Mouse (Mus musculus) left cerebral cortex, postnatal 10 days (tissue): ENCODE results near the gene Gfra1. TPM values are rescaled to one million over a fixed set of nuclear protein-coding genes. Genes with fewer than 3 reads are reported as not detected.

Experiments used
- DNase-seq, 2 experiments: peaks; one replicate each; pipeline ENCODE4 v3.0.0; 2021 to 2022; ENCODE audit warnings: low spot score in 2 of 2, mixed read lengths in 1 of 2; ENCODE audit errors: extremely low spot score in 1 of 2
- intact Hi-C: fragments of 180-260 bp; cut with DNase I; formaldehyde crosslinking; loops from one replicate; pipeline ENCODE4 v1.15.1; 2025
- total RNA-seq, 2 experiments: library from RNA; stranded (reverse); gene quantifications; 2 replicates each; pipeline ENCODE4 v1.2.3; 2021

The Gfra1 gene
- total RNA-seq, 2 experiments from 2014 or later, result 19.8 to 24.0 TPM

- intact Hi-C loops, result no loop called here
- DNase-seq, result no peak
Observed at GRCm38 (mm10) chr19:58297926-58298325, 157.8 kb downstream of the Gfra1 start.

- no peak for DNase-seq
- intact Hi-C loops, result no loop called here
Observed at GRCm38 (mm10) chr19:58296842-58297190, 158.9 kb downstream of the Gfra1 start.

DNA sequence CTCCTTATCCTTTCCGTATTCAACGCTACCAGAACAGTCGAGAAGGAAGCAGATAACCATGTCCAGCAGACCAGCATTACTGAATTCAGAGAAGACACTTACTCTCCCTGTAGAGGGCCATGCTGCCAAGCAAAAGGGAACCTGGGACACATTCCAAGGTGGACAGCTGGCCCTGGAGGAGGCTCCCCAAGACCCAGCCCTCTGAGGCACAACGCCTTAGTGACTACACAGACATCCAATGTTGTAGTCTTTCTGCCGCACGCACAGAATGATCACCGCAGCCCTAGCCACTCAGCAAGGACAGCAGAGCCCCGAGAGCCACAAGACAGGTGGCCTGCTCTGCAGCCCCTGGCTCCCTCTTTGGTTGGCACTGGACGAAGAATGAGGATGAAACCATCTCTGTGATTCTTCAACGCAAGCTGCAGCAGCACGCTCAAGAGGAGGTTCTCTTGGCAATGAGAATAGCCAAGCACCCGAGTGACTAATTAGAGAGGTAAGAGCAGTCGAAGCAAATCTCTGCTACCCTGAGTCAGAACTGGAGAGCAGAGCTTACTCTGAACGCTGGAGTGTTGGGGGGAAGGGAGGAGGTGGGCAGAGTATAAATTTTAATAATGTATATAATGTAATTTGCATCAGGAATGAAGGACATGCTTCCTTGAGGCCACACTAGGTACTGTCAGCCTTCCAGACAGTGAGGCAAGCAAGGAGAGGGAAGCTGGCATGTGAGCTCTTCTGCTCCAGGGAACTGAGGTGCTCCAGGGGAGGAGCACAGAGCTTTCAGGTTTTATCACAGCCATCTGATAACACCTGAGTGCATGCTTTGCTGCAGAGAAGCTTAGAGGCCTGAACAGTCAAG is 159.5 kb downstream of the Gfra1 start:
- DNase-seq, result peak; percentile 21 to 46
- intact Hi-C loops, result no loop called here

- intact Hi-C loops, result no loop called here
- no peak for DNase-seq
Observed at GRCm38 (mm10) chr19:58288145-58288544, 167.6 kb downstream of the Gfra1 start.

DNA sequence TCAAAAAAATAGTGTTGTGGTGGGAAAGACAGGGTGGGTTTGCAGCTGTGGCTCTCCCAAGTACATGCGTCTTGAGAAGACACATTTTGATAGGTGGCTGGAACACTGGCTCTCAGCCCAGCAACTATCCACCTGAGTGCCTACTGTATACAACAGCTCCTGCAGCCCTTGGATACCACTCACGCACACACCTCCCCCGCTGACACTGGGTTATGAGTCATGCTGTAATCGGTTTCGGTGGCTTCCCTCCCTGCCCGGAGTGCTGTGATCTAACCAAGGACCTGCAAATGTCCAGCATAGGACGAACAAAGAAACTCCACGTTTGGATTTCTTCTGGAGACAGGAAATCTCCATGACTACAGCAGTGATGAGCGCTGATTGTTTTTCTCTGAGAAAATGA is 180.4 kb downstream of the Gfra1 start:
- no peak for DNase-seq
- intact Hi-C loops, result no loop called here

DNA sequence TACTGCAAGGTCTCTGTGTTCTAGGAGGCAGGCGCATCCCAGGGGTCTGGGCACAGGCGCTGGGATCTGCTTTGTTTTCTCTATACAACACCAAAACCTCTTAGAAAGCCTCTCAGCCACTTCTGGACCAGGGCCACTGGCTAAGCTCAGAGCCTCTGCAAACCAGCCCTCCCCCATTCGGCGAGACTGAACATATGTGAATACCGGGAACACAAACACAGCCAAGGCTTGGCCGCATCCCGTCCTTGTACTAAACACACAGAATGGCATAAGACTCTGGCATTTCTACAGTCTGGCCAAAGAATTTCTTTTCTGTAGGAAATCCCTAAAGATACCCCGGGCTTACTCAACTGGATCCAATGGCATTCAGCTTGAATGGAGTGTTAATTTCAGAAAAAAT is 183.9 kb downstream of the Gfra1 start:
- intact Hi-C loops, result no loop called here
- no peak for DNase-seq

DNA sequence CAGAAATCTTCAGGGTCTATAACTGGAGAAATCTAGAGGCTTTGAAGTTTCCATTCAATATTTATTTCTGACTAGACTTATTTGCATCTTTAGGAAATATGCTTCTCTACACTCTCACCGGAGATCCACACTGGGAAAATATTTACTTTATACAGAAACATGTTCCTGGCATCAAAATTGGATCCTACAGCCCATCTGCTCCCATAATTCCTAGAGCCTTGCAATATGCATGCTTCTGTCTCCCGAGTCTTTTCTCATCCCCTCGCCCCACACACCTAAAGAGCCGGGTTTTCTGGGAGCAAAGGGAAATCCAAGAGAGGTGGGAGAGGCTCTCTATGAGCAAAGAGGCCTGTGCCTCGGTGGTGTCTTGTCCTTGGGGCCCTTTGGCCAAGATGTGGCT is 184.9 kb downstream of the Gfra1 start:
- intact Hi-C loops, result no loop called here
- peak in 1 of 2 experiments; percentile 48 for DNase-seq

DNA sequence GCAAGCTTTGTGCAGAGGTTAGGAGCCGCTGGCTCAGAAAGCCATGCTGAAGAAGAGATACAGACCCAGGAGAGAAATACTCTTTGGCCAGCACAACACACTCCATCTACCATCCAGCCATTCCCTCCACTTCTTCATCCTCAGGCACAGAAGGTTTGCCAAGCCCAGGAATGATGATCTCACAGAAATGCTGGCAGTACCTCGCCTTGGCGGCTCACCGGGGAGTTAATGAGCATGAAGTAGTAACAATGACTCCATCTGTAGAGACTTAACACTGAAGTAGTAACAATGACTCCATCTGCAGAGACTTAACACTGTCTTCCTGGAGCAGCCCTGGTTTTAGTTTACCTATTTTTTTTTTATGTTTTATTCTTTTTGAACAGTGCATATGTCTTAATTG is 187.2 kb downstream of the Gfra1 start:
- intact Hi-C loops, result no loop called here
- no peak for DNase-seq

GRCm38 (mm10) chr19:58266600-58266999 is 189.1 kb downstream of the Gfra1 start:
- intact Hi-C loops, result no loop called here
- peak in 1 of 2 experiments; percentile 36 for DNase-seq

GRCm38 (mm10) chr19:58260934-58261333 is 194.8 kb downstream of the Gfra1 start:
- intact Hi-C loops, result no loop called here
- DNase-seq, result peak in 1 of 2 experiments; percentile 20

DNA sequence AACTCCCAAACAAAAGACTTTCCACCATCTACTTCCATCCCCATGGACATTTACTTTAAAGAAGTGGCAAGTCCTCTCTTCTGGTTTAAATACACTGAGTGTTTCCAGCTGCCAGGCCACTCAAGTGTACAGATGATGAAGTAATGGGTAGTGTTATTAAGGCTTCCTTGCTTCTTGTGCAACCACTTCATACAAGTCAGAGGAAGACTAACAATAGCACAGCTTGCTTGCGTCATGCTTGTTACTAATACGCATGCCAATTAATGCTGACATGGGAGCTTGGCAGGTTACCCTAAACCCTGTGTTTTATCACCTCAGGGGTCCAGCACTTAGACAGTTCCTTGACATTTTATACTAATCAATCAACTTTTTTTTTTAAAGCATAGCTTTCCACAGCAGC is 196.5 kb downstream of the Gfra1 start:
- no peak for DNase-seq
- intact Hi-C loops, result no loop called here

DNA sequence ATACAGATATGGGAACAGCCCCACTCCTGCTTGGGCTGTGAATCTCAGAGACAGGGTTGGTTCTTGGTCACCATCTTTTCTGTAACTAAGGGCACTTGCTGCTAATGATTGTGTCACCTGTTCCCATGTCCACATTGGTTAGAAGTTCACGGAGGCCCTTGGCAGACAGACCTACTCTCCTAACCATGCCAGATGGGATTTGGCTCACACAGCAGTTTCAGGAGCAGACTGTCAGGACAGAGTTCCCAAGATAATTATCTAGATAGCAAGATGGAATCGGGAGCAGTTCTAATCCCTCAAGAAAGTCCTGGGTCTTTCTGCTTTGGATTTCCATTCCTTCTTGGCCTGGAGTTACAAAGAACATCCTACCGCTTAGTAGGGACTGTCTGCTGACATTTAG is 199.2 kb downstream of the Gfra1 start:
- DNase-seq, result no peak

DNA sequence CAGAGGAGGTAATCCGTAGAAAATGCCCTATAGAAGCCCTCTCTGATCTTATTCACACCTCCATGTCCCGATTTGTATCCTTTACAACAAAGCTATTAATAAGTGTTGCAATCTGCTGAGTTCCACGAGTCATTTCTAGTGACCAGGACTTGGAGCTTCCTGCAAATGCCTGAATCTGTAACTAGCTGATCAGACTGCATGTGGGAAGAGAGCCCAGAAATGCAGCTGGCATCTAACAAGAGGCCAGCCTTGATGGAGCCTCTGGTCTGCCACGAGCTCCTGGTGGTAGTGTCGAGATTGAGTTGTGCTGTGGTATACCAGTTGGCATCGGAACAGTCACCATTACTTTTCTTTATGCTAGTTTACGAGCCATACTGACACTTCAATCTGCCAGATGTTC is 200.3 kb downstream of the Gfra1 start:
- no peak for DNase-seq
- intact Hi-C loops, result no loop called here

More for the DNA sequence above, 199.2 kb downstream of the Gfra1 start:
- intact Hi-C loops, result no loop called here

DNA sequence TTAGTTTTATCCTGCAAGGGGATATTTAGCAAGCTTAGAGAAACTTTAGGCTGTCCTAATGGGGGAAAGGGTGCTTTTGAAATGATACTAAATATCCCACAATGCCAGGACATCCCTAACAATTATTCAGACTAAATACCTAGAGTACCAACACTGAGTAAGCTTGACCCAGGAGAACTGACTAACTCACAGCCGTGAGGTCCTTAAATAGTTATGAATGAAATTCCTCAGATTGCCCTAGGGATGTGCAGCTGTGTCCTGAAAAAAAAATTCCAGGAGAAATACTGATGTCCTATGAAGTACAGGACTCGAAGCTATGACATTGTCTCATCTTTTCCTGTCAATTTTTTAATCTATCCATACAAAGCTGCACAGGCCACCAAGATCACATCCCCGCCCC is 201.5 kb downstream of the Gfra1 start:
- intact Hi-C loops, result no loop called here
- DNase-seq, result no peak

GRCm38 (mm10) chr19:58251698-58252097 is 204.0 kb downstream of the Gfra1 start:
- intact Hi-C loops, result no loop called here

DNA sequence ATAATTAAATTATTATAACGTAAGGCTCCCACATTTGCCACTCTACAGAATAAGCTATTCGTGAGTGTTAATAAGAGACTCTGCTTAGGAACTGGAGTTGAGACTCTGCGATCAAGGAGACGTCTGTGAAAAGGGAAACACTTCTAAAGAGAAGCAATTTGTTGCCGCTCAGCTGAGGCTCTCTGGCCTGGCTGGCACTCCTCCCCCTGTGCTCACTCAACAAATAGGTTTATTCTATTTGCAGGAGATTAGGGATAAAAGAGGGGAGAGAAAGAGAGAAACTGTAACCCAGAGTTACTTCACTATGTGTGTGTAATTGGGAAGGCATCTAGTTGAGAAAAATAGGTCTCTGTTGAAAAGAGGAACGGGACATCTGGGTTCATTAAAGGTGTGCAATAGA is 204.6 kb downstream of the Gfra1 start:
- intact Hi-C loops, result no loop called here
- DNase-seq, result peak in 1 of 2 experiments; percentile 27

More at GRCm38 (mm10) chr19:58251698-58252097, 204.0 kb downstream of the Gfra1 start:
- no peak for DNase-seq

GRCm38 (mm10) chr19:58250237-58250636 is 205.5 kb downstream of the Gfra1 start:
- intact Hi-C loops, result no loop called here
- no peak for DNase-seq

GRCm38 (mm10) chr19:58244148-58244547 is 211.6 kb downstream of the Gfra1 start:
- DNase-seq, result no peak
- intact Hi-C loops, result no loop called here

GRCm38 (mm10) chr19:58243604-58244003 is 212.1 kb downstream of the Gfra1 start:
- no peak for DNase-seq
- intact Hi-C loops, result no loop called here

DNA sequence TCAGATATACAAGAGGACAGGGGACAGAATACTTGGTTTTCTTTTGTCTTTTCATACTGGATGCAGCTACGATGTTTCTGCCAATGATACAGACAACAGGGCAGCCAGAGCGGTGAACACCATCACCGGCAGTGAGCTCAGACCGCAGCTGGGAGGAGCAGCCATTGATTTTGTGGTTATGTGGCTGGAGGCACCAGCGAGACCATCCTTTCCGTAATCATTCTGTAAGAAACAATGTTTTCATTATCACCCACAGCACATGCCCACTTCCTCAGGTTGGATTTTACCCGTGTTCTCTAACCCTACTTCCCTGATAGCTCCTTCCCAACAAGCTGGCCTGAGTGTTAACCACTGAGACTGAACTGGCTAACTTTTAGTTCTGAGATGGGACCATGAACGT is 217.4 kb downstream of the Gfra1 start:
- intact Hi-C loops, result no loop called here
- no peak for DNase-seq

DNA sequence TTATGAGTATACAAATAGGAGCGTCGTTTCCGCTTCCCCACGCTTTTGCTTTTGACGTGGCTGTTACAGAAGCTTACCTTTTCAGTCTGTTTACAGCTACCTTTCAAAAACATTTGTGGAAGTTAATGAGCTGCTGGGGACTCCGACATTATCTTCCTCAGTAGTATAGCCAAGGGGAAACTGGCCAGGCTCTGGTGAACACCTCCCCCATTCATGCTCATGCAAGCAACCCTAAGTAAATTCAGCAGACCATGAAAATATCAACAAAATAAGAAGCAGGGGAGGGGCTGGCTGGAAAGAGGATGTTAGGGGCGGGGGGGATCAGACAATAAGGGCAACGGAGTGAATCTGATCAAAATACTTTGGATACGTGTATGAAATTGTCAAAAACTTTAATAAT is 228.0 kb downstream of the Gfra1 start:
- intact Hi-C loops, result no loop called here
- DNase-seq, result no peak
